Mouse (Mus musculus): ENCODE data around the gene Stat5a.

The Stat5a gene

DNA sequence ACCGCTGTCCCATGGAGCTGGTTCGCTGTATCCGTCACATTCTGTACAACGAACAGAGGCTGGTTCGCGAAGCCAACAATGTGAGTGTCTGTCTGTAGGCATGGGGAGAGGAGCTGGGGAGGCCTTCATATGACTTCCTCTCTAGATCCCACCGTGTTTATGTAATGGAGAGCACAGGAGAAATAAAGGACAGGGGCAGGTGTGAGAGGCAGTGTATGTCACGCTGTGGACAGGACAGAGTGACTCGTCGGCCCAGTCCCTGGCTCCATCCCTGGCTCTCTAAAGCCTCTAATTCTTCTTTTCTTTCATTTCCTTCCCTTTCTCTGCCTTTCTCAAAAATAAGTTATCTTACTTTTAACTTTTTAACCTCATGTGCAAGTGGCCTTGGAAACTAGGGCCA is 4.0 kb downstream of the Stat5a start:
- DNase-seq, result no peak

DNA sequence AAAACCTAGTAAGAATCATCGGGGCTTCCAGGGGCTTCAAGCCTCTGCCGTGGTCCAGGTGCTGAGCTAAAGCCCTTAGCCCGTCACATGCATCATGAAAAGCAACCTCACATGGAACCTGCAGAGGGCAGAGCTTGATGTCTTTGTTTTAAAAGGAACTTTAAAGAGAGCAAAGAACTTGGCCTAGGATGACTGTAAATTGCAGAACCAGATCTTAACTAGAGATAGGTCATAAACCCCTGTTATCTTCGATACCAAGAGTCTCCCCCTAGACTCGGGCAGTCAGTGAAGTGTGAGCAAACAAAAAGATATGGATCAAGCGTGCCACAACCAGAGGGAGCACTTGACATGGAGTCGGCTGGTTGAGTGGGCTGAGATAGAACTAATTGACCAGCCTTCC is 6.5 kb downstream of the Stat5a start:
- no peak for DNase-seq

DNA sequence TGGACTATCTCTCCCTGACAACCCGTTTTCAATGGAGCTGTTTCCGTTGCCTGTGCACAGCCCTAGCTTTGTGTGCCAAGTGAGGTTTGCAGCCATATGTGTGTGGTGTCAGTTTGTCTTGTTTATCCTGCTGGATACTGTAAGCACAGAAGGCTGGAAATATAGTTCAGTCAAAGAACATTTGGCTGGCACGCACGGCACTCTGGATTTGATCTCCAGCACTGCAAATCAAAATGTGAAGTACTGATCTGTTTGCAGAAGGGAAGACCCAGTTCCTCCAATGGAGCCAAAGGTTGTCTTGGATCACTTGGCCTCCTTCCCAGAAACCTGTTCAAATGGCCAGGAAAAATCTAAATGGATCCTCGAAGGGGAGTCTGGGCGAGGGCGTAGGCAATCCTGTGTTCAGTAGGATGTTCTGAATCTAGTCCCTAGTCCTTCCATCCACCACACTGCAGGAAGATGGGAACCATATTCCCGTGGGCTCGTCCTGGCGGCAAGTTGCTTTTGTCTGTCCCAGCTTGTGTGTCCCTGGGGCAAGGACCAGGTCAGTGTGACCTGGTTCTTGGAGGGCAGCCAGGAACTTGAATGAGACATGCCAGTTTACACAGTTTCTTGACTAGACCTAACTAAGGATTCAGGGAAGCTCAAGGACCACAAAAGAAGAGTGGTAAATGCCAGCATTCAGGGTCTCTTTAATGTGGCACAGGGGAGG is 11.3 kb downstream of the Stat5a start:
- peak in 1 of 2 experiments; percentile 51 for DNase-seq

DNA sequence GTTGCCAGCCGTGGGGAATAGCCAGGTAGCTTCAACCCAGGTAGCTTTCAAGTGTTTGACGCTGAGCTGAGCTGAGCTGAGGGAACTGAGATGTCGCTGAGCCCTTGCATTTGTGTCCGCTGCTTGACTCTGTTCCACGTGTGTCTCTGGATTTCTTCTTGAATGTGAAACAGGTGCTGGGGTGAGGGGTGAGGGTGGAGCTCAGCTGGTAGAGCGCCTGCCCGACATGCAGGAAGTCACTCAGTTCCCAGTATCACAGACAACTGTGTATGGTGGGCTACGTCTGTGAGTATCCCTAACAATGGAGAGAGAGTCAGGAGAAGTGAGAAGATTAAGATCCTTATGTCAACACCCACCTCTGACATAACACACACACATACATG is 11.8 kb downstream of the Stat5a start:
- no peak for DNase-seq

DNA sequence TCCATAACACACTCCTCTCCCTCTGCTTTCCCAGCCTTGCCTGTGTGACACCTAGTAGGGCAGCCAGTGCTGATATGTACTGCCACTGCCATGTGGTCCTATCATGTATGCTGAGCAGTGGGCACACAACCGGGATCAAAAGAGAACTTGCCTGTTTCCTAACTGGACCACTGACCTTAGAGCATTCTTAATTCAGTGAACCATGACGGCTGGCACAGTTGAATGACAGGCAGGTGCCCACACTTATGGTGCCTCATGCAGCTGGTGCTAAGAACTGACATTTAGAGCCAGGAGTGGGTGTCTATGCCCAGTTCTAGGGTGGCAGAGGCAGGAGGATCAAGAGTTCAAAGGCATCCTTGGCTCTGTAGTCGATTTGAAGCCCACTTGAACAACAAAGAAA is 16.6 kb downstream of the Stat5a start:
- DNase-seq, result no peak

DNA sequence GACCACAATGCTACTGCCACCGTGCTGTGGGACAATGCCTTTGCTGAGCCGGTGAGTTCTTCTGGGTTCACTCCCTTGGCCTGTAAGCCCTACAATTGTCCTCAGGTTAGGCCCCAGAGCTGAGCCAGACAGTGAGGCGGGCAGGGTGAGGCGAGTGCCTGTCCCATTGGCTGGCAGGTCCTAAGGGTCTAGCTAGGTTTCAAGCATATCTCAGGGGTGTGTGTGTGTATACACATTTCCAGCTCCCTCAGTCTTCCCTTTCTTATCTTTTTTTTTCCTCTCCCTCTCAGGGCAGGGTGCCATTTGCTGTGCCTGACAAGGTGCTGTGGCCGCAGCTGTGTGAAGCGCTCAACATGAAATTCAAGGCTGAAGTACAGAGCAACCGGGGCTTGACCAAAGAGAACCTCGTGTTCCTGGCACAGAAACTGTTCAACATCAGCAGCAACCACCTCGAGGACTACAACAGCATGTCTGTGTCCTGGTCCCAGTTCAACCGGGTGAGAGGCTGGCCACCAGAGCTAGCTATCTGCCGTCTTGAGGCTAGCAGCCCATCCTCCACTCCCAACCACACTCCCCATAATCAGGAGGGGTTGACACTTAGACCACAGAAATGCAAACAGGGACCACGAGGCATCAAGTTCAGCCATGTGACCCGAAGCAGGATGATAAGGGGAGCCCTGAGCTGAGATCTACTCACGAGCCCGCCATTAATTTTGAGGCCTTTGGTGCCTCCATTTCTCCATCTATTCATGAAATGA is 20.3 kb downstream of the Stat5a start:
- DNase-seq, result no peak

DNA sequence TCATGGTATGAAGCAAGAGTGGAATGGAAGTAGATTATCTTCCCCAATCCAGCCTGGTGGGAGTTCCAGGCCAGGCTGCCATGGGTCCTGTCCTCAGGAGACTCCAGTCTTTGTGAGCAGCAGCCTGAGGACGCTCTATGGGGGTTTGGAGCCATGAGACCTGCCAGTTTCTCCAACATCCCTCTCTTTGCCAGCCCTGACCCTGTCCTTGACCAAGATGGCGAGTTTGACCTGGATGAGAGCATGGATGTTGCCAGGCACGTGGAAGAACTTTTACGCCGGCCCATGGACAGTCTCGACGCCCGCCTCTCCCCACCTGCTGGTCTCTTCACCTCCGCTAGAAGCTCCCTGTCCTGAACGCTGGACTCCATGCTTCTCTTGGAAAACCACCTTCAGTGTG is 24.5 kb downstream of the Stat5a start:
- DNase-seq, result no peak

DNA sequence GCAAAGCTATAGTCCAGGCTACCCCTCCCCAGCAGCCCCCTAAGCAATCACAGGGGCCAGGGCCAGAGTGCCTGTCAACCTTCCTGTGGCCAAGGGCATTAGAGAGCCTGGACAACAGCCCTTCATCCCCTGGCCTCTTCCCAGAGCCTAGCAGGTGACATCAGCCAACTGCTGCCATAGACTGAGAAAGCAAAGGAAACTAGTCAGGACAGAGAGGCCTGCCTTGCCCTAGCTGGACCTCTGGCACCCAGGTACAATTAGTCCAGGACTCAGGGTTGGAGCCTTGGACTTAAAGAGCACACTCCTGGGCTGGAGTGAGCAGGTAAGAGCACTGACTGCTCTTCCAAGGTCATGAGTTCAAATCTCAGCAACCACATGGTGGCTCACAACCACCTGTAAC is 26.3 kb downstream of the Stat5a start:
- DNase-seq, result no peak

DNA sequence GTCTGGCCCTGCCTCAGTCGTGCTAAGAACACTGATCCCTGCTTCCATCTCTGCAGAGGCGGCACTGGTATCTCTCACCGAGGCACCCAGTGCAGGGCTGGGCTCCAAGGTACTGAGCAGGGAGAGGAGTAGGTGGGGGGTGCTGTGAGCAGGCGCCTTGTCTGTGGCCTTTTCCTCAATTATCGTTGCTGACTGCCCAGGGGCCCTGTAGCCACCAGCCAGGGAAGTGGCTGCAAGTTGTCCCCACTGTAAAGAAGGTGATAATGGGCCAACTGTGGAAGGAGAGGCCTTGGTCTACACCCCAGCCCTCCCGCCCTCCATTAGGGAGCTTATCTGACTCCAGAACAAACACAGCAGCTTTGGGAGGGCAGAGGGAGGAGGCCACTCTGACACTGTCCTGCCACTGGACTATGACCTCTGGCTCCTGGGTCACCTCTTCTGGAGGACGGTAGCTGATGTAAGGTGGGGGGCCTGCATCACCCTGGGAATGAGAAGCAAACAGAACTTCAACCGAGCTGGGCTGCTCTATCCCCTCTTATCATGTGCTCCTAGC is 27.1 kb downstream of the Stat5a start:
- DNase-seq, result no peak

DNA sequence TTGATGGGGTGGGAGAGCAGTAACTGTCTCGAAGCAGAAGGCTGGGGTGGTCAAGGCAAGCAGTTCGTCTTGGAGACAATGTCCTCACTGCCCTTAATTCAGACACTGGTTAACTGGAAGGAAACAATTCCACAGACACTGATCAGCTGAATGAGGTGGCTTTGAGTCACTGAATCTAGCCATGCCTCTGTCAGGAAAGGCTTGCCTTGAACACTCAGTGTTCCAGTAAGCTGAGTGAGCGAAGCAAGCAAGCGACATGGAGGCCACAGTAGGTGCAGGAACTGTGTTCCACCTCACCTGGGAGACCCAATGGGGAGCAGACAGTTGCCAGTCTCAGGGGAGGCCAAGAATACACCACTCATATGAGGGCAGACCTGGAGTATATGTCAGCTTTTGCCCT is 28.1 kb downstream of the Stat5a start:
- no peak for DNase-seq

DNA sequence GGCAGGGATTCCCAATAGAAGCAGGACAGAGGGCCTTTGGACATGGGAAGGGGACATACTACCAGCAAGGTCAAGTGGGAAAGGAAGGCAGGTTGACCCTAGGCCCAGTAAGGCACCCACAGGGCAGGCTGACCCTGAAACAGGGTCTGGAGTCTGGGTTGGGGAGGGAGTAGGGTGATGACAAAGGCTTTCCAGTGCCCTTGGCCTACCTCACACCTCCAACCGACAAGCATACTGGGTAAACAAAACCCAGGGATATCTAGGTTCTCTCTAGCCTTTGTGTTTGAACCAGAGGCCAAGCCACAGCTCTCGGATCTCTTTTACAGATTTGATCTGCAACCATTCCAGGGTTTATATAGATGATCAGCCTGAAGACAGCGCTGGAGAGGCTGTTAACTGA is 28.6 kb downstream of the Stat5a start:
- no peak for DNase-seq

DNA sequence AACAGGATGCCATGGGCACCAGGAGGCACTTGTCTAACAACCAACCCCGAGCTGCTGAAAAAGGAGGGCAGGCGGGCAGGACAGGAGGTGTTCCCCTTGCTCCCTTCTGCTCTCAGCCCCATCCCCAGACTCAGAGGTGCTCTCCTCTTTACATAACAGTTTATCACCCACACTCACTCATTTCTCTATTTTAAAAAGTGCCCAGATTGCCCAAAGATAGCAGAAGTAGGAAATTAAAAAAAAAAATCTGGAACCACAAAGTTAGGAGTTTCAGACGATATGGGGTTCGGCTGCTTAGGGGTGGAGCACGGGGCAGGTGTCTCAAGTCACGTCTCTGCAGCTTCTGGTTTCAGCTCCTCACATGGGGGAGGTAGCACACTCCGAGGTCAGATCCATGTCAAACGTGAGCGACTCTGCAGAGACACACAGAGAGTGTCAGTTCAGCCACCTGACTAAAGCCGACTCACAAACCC is 29.2 kb downstream of the Stat5a start:
- no peak for DNase-seq

DNA sequence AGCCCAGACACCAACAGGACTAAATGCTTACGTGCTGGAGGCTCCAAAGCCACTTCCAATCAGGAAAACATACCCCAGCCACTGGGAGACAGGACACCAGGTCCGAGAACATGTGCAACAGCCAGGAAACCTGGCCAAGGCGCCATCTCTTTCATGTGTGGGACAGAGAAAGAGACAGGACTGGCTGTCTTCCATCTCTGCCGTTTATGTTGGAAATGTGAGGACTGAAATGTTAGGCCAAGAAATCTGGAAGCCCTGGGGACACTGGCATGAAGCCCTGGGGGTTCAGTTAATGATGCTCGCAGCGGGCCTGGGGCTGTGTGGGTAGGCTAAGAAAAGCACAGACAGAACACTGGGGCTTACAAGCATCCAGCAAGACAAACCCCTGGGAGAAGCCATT is 31.3 kb downstream of the Stat5a start:
- no peak for DNase-seq

DNA sequence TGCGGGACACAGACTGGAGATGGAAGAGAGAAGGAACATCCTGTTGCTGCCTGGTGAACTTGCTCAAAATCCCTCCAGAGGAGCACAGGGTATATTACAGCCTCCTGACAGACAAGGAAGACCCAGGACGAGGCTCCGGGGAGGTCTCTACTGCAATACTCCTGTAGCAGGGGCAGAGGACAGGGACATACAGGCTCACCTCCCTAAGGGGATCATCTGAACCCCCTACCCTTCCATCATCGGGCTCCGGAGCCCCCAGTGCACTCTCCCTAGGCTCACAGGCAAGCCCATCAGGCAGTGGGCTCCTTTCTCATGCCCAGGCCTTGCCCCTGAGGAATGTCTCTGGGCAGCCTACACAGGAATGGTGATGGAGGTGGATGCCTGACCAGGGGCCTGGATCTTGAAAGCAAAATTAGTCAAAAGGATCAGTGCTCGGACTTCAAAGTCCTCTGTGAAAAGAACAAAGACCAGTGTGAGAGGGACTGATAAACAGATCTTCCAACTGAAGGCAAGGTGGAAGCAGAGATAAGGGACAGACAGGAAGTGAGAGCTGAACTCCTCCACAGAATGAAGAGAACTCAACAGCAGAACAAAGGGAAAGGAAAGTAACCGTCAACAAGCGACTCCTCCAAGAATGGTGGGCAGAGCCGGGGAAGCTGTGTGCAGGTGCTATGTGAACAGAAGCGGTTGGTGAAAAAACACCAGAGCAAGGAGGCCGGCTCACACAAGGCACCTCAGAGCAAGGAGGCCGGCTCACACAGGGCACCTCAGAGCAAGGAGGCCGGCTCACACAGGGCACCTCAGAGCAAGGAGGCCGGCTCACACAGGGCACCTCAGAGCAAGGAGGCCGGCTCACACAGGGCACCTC is 32.3 kb downstream of the Stat5a start:
- no peak for DNase-seq

DNA sequence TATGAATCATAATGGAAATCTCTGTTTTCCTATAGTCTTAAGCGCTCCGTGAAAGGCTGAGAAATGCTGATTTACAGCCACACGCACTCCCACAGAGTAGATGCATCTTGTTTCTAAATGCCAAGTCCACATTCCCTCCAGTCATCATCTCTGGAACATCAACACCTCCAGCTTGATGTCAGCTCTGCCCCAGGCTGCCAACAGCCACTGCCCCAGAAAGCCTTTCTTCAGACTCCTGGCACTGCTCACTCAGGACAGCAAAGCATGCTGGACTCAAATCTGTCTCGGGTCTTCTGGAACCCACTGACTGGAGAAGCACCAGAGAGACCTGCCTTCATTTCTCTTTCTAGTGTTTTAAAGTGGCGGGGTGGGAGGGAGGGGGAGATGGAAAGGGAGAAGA is 33.3 kb downstream of the Stat5a start:
- no peak for DNase-seq

DNA sequence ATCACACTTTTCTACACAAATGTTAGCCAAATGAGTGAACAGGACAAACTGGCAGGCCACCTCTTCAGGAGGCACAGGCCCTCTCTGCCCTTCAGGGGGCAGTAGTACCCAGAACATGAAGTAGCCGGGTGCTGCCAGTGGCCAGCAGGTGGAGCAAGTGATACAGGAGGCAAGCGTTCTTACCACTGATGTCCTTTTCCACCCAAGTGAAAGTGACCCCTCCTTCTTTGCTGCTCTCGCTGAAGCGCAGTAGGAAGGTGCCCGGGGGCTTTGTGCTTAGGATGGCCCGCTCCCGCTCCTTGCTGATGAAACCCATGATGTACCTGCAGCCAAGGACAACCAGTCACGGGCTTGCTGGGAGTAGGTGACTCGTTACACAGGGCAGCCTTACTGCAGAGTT is 34.3 kb downstream of the Stat5a start:
- DNase-seq, result peak; percentile 89 to 93

DNA sequence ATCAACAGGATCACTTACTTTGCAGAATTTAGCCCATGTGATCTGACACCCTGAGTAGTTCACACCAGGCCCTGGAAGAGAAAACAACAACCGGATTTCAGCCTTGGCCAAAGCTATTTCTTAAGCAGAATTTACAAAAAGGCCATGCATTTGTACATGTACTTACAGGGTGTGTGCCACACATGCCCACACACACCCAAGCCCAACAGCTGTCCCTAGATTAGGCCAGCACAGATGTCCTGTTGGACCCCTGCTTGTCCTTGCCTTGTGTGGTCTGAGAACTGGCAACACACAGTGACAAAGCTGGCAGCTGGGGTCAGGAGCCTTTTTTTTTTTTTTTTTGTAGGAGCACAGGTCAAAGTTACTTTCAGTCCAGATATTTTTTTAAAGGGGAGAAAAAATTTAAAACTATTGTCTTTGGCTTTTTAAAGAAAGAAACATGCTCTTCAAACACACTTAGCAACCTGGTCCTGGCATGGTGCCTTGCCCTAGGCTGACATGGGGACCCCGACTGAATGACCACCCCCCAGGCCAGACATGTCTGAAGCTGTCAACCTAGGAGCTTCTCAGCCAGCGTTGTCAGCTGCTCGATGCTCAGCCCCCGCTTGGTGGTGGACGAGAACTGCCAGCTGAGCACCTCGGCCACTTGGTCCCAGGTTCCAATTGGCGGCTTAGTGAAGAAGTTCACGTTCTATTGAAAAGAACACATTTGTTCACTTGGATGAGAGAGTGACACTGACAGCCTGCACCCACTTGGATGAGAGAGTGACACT is 35.2 kb downstream of the Stat5a start:
- no peak for DNase-seq

DNA sequence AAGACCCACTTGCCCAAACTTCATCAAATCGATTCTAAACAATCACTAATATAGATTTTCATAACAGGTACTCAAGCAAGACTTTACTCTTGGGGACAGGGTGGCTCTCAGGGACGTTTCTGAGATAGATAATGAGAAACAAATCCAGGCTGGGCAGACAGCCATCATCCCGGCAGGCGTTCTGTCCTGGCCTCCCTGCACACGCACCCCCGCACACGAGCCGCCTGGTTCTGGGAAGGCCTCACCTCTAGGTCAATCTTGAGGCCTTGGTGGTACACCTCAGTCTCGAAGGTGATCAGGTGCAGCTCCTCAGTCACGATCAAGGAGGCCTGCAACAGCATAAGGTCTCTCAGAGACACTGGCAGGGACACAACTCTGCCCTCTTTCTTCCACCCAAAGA is 36.9 kb downstream of the Stat5a start:
- DNase-seq, result no peak

DNA sequence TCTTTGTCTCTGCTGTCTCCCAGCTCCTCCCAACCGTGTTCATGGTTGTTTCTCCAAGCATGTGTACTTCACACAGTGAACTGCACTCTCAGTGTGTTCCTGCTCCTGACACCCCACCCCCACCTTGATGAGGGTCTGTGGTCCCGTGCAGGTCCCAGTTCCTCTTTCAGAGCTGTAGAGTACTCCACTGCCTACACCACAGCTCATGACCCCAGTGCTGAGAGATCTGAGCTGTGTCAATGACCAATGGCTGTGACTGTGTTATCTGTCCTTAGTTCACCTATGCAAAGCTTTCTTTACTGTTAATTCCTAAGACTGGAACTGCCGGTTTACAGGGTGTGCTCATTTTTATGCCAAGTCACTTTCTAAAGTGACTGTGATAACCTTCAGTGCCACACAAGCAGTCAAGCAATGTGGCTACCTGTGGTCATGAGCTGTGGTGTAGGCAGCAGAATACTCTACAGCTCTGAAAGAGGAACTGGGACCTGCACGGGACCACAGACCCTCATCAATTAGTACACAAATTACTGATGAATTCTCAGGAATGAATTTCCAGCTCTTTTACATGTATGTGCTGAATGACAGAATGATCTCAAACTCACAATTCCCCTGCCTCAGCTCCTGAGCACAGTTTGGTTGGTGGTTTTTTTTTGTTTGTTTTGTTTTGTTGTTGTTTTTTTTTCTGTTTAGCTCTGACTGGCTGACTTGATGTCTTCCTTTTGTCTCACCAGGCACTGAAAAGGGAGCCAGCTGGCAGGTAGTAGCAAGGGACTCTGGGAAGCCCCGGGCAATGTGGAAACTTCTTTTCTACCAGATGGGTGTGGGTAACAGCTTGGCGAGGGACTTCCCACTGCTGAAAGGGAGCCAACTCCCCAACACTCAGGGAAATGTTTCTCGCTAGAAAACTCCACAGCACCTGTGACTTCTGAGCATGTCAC is 38.4 kb downstream of the Stat5a start:
- peak; percentile 51 to 63 for DNase-seq

DNA sequence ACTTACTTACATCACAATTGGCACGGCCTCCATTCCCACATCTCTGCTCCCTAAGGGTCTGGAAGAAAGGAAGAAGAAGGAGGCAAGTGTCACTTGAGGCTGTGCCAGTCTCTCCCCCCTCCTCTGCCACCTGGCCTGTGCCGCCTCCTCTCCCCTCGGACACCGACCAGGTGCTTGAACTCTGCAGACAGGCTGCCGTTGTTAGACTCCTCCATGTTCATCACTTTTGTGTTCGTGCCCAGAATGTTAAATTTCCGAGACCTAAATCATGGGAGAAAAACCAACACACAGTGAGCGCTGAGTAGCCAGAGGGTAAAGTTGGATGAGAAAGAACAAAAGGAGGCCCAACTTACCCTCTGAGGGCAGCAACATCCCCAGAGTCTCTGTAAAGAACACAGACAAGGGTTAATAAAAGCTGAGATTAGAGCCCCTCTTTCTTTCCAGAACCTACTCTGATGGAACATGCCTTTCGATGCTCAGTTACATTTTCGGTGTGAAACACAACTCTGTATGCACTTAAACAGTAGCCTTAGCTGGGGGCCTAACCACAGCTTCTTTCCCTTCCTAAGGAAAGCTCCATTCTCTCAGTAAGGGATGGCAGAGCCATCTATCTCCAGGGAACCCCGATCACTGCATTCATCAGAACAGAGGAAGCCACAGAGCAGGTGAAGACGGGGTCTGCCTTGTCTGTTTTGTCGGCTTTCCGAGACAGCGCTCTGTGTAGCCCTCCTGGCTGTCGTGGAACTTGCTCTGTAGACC is 39.5 kb downstream of the Stat5a start:
- no peak for DNase-seq
